Mouse (Mus musculus): ENCODE results near the gene Fam186b. TPM values are rescaled to one million over a fixed set of nuclear protein-coding genes. Genes with fewer than 3 reads are reported as not detected.
A peak's percentile ranks its signal among the peaks of the same experiment; 100 is the strongest.

Fam186b gene
- total RNA-seq (2021): not detected
- long read RNA-seq, experiment 1: 0 reads
- long read RNA-seq, experiment 2, partial matches to known transcripts: 1 of 1 reads
- long read RNA-seq, experiment 2, other reads (novel, unspliced or antisense): 0 of 1 reads

GRCm38 (mm10) chr15:99295484-99295981 lies at the start of gene Fam186b:
Fam186b (minus strand) TSS chr15:99295888.
- DNase-seq: no peak

GRCm38 (mm10) chr15:99344961-99345360 lies 49.3 kb upstream of the Fam186b start:
- DNase-seq: no peak

GRCm38 (mm10) chr15:99344148-99344870 lies 48.6 kb upstream of the Fam186b start:
- DNase-seq: peak; percentile 58

- peak; percentile 78 for DNase-seq
Measured at GRCm38 (mm10) chr15:99343414-99344147, 47.9 kb upstream of the Fam186b start.

- DNase-seq: no peak
Measured at GRCm38 (mm10) chr15:99342194-99342981, 46.7 kb upstream of the Fam186b start.

GRCm38 (mm10) chr15:99341102-99341501 lies 45.4 kb upstream of the Fam186b start:
- DNase-seq: no peak

GRCm38 (mm10) chr15:99339669-99340068 lies 44.0 kb upstream of the Fam186b start:
- no peak for DNase-seq

GRCm38 (mm10) chr15:99338916-99339315 lies 43.2 kb upstream of the Fam186b start:
- DNase-seq: no peak

- no peak for DNase-seq
Measured at GRCm38 (mm10) chr15:99335801-99336320, 40.2 kb upstream of the Fam186b start.

- no peak for DNase-seq
Measured at GRCm38 (mm10) chr15:99334500-99334899, 38.8 kb upstream of the Fam186b start.

- peak; percentile 52 for DNase-seq
Measured at GRCm38 (mm10) chr15:99333676-99334065, 38.0 kb upstream of the Fam186b start.

- DNase-seq: peak; percentile 86
Measured at GRCm38 (mm10) chr15:99332921-99333675, 37.4 kb upstream of the Fam186b start.

- DNase-seq: no peak
Measured at GRCm38 (mm10) chr15:99332111-99332510, 36.4 kb upstream of the Fam186b start.

- DNase-seq: no peak
Measured at GRCm38 (mm10) chr15:99331341-99331740, 35.7 kb upstream of the Fam186b start.

- no peak for DNase-seq
Measured at GRCm38 (mm10) chr15:99330324-99330723, 34.6 kb upstream of the Fam186b start.

GRCm38 (mm10) chr15:99328011-99328410 lies 32.3 kb upstream of the Fam186b start:
- no peak for DNase-seq

GRCm38 (mm10) chr15:99326959-99327358 lies 31.3 kb upstream of the Fam186b start:
- DNase-seq: no peak

GRCm38 (mm10) chr15:99326407-99326806 lies 30.7 kb upstream of the Fam186b start:
- no peak for DNase-seq

GRCm38 (mm10) chr15:99325598-99325997 lies 29.9 kb upstream of the Fam186b start:
- DNase-seq: no peak

GRCm38 (mm10) chr15:99324151-99324550 lies 28.5 kb upstream of the Fam186b start:
- no peak for DNase-seq

GRCm38 (mm10) chr15:99320978-99321377 lies 25.3 kb upstream of the Fam186b start:
- DNase-seq: no peak
